Mouse (Mus musculus): ENCODE measurements around the gene Myl4. TPM values are rescaled to one million over a fixed set of nuclear protein-coding genes. Genes with fewer than 3 reads are reported as not detected.

The Myl4 gene
- polyA plus RNA-seq, 1 experiment from 2014 or later, result 3.6 TPM

GRCm38 (mm10) chr11:104618638-104619076 lies 68.2 kb downstream of the Myl4 start:
- H3K4me3 ChIP-seq (ENCODE audit: low read depth, low read length), result no peak overlapping the region
- no peak overlapping the region for H3K27ac ChIP-seq (ENCODE audit: low read length)
- no peaks in the 10 kb centered on the region for H3K36me3 ChIP-seq (ENCODE audit: control insufficient read depth, insufficient read depth, low read length)
- no peaks in the 10 kb centered on the region for H3K4me1 ChIP-seq (ENCODE audit: control insufficient read depth, insufficient read depth, low read length)
- H3K9ac ChIP-seq (ENCODE audit: low read depth, low read length), result no peak overlapping the region
- no peaks in the 10 kb centered on the region for H3K27me3 ChIP-seq (ENCODE audit: control insufficient read depth, insufficient read depth, low read depth, low read length)
- no peak overlapping the region for H3K4me2 ChIP-seq (ENCODE audit: low read length)
- H3K9me3 ChIP-seq (replicated peaks; ENCODE audit: control insufficient read depth, low read length, poor library complexity, severe bottlenecking), result no peaks in the 10 kb centered on the region
- ATAC-seq, result no peak
- 82% methylated on average over 6 of the region's 6 CpGs for WGBS

GRCm38 (mm10) chr11:104619084-104620022 lies 68.9 kb downstream of the Myl4 start:
- Histone ChIP-seq H3K9ac (ENCODE audit: low read depth, low read length) (no peak overlapping the region), H3K4me1 (ENCODE audit: control insufficient read depth, insufficient read depth, low read length) (no peaks in the 10 kb centered on the region), H3K27ac (ENCODE audit: low read length) (no peak overlapping the region), H3K27me3 (ENCODE audit: control insufficient read depth, insufficient read depth, low read depth, low read length) (no peaks in the 10 kb centered on the region), H3K36me3 (ENCODE audit: control insufficient read depth, insufficient read depth, low read length) (no peaks in the 10 kb centered on the region), H3K4me3 (ENCODE audit: low read depth, low read length) (no peak overlapping the region), H3K4me2 (ENCODE audit: low read length) (no peak overlapping the region), H3K9me3 (replicated peaks; ENCODE audit: control insufficient read depth, low read length, poor library complexity, severe bottlenecking) (no peaks in the 10 kb centered on the region)
- no peak for ATAC-seq
- WGBS, result 46% methylated on average over 13 of the region's 13 CpGs

DNA sequence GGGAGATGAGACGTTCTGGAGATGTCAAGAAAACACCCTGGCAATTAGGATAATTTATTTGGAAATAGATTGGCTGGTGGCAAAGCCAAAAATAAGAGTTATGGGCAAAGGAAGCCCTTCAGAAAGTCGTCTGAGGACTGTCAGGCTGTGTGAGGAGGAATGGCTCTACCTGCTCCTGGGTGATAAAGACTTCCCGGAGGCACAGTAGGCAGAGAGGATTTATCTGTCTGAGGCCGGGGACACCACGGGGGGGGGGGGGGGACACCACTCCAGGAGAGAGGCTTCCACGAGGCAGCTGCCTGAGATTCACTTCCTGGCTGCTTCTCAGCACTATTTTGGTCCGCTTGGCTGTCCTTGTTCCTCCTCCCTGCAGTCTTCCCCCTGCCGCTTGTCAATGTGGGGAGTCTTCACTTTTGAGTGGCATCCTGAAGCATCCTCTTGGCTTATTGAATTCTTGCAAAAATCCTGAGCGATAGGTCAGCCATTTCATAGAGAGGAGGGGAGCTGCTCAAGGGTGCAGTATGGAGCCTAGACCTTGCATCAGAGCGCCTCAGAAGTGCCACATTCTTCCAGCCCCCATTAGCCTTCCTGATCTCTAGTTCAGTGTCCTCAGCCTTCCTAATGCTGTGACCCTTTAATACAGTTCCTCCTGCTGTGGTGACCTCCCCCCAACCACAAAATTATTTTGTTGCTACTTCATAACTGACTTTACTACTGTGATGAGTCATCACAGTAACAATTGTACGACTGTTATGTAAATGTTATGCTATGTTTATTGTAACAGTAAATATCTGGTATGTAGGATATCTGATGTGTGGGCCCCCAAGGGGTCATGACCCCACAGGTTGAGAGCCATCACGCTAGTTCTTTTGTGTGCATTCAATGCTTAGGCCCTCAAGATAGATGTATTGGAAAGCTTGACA lies 71.8 kb downstream of the Myl4 start:
- ATAC-seq, result no peak
- WGBS, result 44% methylated on average over 10 of the region's 12 CpGs
- no peaks in the 10 kb centered on the region for H3K4me1 ChIP-seq (ENCODE audit: control insufficient read depth, insufficient read depth, low read length)
- H3K27me3 ChIP-seq (ENCODE audit: control insufficient read depth, insufficient read depth, low read depth, low read length), result no peaks in the 10 kb centered on the region
- H3K27ac ChIP-seq (ENCODE audit: low read length), result no peak overlapping the region
- H3K9ac ChIP-seq (ENCODE audit: low read depth, low read length), result no peak overlapping the region
- no peak overlapping the region for H3K4me2 ChIP-seq (ENCODE audit: low read length)
- H3K4me3 ChIP-seq (ENCODE audit: low read depth, low read length), result no peak overlapping the region
- no peaks in the 10 kb centered on the region for H3K9me3 ChIP-seq (replicated peaks; ENCODE audit: control insufficient read depth, low read length, poor library complexity, severe bottlenecking)
- H3K36me3 ChIP-seq (ENCODE audit: control insufficient read depth, insufficient read depth, low read length), result no peaks in the 10 kb centered on the region

GRCm38 (mm10) chr11:104624791-104625391 lies 74.4 kb downstream of the Myl4 start:
- no peak overlapping the region for H3K4me3 ChIP-seq (ENCODE audit: low read depth, low read length)
- H3K27me3 ChIP-seq (ENCODE audit: control insufficient read depth, insufficient read depth, low read depth, low read length), result no peaks in the 10 kb centered on the region
- no peak overlapping the region for H3K27ac ChIP-seq (ENCODE audit: low read length)
- H3K9me3 ChIP-seq (replicated peaks; ENCODE audit: control insufficient read depth, low read length, poor library complexity, severe bottlenecking), result no peaks in the 10 kb centered on the region
- WGBS, result 54% methylated on average over 6 of the region's 6 CpGs
- no peaks in the 10 kb centered on the region for H3K4me1 ChIP-seq (ENCODE audit: control insufficient read depth, insufficient read depth, low read length)
- H3K36me3 ChIP-seq (ENCODE audit: control insufficient read depth, insufficient read depth, low read length), result no peaks in the 10 kb centered on the region
- no peak for ATAC-seq
- no peak overlapping the region for H3K9ac ChIP-seq (ENCODE audit: low read depth, low read length)
- no peak overlapping the region for H3K4me2 ChIP-seq (ENCODE audit: low read length)

DNA sequence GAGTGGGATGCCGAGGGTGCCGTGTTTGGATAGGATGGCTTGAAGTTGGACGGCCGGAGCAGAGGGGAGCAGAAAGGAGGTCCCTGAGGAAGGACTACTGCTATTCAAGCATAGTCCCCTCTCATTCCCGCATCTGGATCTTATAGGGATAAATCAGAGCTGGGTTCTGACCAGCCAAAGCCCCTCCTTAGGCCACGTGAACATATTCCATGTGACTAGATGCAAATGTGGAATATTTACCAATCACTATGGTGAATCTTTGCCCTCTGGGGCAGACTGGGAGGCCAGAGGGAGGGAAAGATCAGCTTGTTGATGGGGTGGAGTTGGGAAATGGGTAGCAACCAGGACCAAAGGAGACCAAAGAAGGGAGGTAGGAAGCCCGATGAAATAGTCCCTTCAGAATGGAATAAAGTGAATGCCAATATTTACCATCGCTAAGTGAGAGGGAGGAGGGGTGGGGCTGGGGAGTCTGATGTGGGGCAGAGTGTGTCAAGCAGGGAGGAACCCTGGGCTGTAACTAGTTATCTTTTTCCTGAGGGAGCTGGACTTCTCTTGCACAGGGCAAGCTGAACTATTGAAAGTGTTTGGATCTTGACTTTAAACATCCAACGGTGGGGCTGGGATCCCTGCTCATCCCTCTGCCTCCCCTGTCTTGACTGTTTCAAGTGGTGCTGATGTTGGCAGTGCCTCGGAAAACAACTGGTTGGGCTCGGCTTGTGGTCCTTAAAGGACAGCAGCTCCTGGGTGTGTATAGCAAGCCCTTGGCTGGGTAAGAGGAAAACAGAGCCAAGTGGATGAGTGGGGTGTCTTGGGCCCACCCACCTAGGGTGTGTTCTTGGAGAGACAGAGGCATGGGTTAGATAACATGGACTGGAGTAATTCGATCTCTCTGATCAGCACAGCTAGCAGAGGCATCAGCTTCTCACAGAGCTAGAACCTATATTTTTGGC lies 75.3 kb downstream of the Myl4 start:
- Histone ChIP-seq H3K27me3 (ENCODE audit: control insufficient read depth, insufficient read depth, low read depth, low read length) (no peaks in the 10 kb centered on the region), H3K9me3 (replicated peaks; ENCODE audit: control insufficient read depth, low read length, poor library complexity, severe bottlenecking) (no peaks in the 10 kb centered on the region), H3K4me3 (ENCODE audit: low read depth, low read length) (no peak overlapping the region), H3K9ac (ENCODE audit: low read depth, low read length) (no peak overlapping the region), H3K36me3 (ENCODE audit: control insufficient read depth, insufficient read depth, low read length) (no peaks in the 10 kb centered on the region), H3K4me2 (ENCODE audit: low read length) (no peak overlapping the region), H3K27ac (ENCODE audit: low read length) (no peak overlapping the region), H3K4me1 (ENCODE audit: control insufficient read depth, insufficient read depth, low read length) (no peaks in the 10 kb centered on the region)
- WGBS, result 47% methylated on average over 12 of the region's 12 CpGs
- ATAC-seq, result no peak

- ATAC-seq, result no peak
- Histone ChIP-seq H3K9me3 (replicated peaks; ENCODE audit: control insufficient read depth, low read length, poor library complexity, severe bottlenecking) (no peaks in the 10 kb centered on the region), H3K9ac (ENCODE audit: low read depth, low read length) (no peak overlapping the region), H3K4me2 (ENCODE audit: low read length) (no peak overlapping the region), H3K27ac (ENCODE audit: low read length) (no peak overlapping the region), H3K27me3 (ENCODE audit: control insufficient read depth, insufficient read depth, low read depth, low read length) (no peaks in the 10 kb centered on the region), H3K4me1 (ENCODE audit: control insufficient read depth, insufficient read depth, low read length) (no peaks in the 10 kb centered on the region), H3K4me3 (ENCODE audit: low read depth, low read length) (no peak overlapping the region), H3K36me3 (ENCODE audit: control insufficient read depth, insufficient read depth, low read length) (no peaks in the 10 kb centered on the region)
Observed at GRCm38 (mm10) chr11:104626635-104627034, 76.2 kb downstream of the Myl4 start.

DNA sequence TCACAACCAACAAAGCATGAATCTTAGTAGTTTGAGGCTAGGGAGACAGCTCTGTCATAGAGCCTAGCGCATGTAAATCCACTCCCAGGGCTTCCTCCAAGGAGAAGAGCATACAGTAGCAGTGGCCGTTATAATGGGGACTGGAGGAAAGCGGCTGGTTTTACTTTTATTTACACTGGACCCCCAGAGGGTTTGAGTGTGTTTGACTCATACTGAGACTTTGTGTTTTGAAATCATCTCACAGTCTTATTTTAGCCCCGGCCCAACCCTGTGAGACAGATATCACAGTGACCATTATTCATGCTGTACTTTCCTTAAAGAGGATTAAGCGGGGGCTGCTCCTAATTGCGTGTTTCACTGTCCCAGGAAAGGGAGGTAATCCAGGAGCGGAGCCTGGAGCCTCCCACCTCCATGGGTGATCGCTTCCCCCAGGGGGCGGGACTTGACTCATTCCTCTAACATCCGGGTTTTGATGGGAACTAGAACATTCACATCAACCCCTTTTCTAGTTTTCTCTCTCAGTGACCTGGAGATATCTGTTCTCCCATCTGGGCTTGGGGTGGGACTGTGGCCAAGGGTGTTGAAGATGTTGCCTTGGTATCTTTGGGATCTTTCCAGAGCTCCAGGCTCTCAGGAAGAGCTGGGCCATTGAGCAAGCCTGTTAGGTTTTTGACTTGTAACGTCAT lies 77.3 kb downstream of the Myl4 start:
- Histone ChIP-seq H3K4me1 (ENCODE audit: control insufficient read depth, insufficient read depth, low read length) (no peaks in the 10 kb centered on the region), H3K9me3 (replicated peaks; ENCODE audit: control insufficient read depth, low read length, poor library complexity, severe bottlenecking) (no peaks in the 10 kb centered on the region), H3K36me3 (ENCODE audit: control insufficient read depth, insufficient read depth, low read length) (no peaks in the 10 kb centered on the region), H3K4me3 (ENCODE audit: low read depth, low read length) (no peak overlapping the region), H3K4me2 (ENCODE audit: low read length) (no peak overlapping the region), H3K27me3 (ENCODE audit: control insufficient read depth, insufficient read depth, low read depth, low read length) (no peaks in the 10 kb centered on the region), H3K27ac (ENCODE audit: low read length) (no peak overlapping the region), H3K9ac (ENCODE audit: low read depth, low read length) (no peak overlapping the region)
- 39% methylated on average over 11 of the region's 11 CpGs for WGBS
- no peak for ATAC-seq

GRCm38 (mm10) chr11:104628566-104628965 lies 78.1 kb downstream of the Myl4 start:
- Histone ChIP-seq H3K4me3 (ENCODE audit: low read depth, low read length) (no peak overlapping the region), H3K36me3 (ENCODE audit: control insufficient read depth, insufficient read depth, low read length) (no peaks in the 10 kb centered on the region), H3K9ac (ENCODE audit: low read depth, low read length) (no peak overlapping the region), H3K4me2 (ENCODE audit: low read length) (no peak overlapping the region), H3K9me3 (replicated peaks; ENCODE audit: control insufficient read depth, low read length, poor library complexity, severe bottlenecking) (no peaks in the 10 kb centered on the region), H3K27me3 (ENCODE audit: control insufficient read depth, insufficient read depth, low read depth, low read length) (no peaks in the 10 kb centered on the region), H3K4me1 (ENCODE audit: control insufficient read depth, insufficient read depth, low read length) (no peaks in the 10 kb centered on the region), H3K27ac (ENCODE audit: low read length) (no peak overlapping the region)
- ATAC-seq, result no peak
- WGBS, result 91% methylated on average over 5 of the region's 5 CpGs
